ENCODE assay signal across 25 mouse cellular contexts in genomic region chr6:146963396-146964150, GRCm38 (mm10). TPM values are rescaled to one million over a fixed set of nuclear protein-coding genes. Genes with fewer than 3 reads are reported as not detected.
DNase-seq lines count a peak whose midpoint lies in the region.
"Had no signal": no experiment of that assay in that cellular context is flagged by ENCODE, and none has a peak within 500 bp of the region (broad histone marks: within the 10 kb centered on the region; RNA-seq: fewer than 3 reads in every experiment).

No protein-coding gene starts in this region.

- WGBS in heart, embryonic 10.5 days = 90% methylated on average over 6 of the region's 6 CpGs

- H3K4me3 ChIP-seq in heart, embryonic 10.5 days = no peak overlapping the region
- H3K4me3 ChIP-seq: embryonic facial prominence, embryonic 10.5 days; embryonic facial prominence, embryonic 12.5 days; forebrain, embryonic 13.5 days; forebrain, embryonic 15.5 days had no signal

- H3K4me1 ChIP-seq in heart, embryonic 10.5 days = peaks cover 59% of the 10 kb centered on the region
- H3K4me1 ChIP-seq: forebrain, embryonic 13.5 days; forebrain, embryonic 15.5 days had no signal

- H3K27ac ChIP-seq in heart, embryonic 10.5 days = no peak overlapping the region
- H3K27ac ChIP-seq: embryonic facial prominence, embryonic 10.5 days; embryonic facial prominence, embryonic 12.5 days; forebrain, embryonic 13.5 days; forebrain, embryonic 15.5 days had no signal

- H3K36me3 ChIP-seq in heart, embryonic 10.5 days = 0 out of 2 replicates have a peak, but pooled peaks cover 4% of the 10 kb centered on the region
- H3K36me3 ChIP-seq: embryonic facial prominence, embryonic 10.5 days; embryonic facial prominence, embryonic 12.5 days; forebrain, embryonic 15.5 days had no signal

- peak; percentile 58 for DNase-seq in heart, embryonic 10.5 days (ENCODE audit: low spot score)
- DNase-seq in heart, adult 8-10 months (ENCODE audit: low spot score) = no peak
- peak; percentile 85 for DNase-seq in 416B (ENCODE audit: low read depth)
- peak; percentile 28 for DNase-seq in adipocyte (ENCODE audit: low spot score)
- DNase-seq in frontal cortex, postnatal 10 days (ENCODE audit: low spot score in 2 of 2) = no peak
- DNase-seq in layer of hippocampus, adult 11-12 months (ENCODE audit: low spot score) = no peak
- DNase-seq: adrenal gland, adult 2 months; adrenal gland, postnatal 10 days; adrenal gland, postnatal 25 days; cerebellum, adult 11 months; cerebellum, adult 18-20 months; cerebellum, adult 8-10 months; cerebellum, adult 9-11 months; cerebellum, postnatal 25 days; forebrain, postnatal 0 days had no signal

- H3K9me3 ChIP-seq in heart, embryonic 10.5 days = no peaks in the 10 kb centered on the region
- H3K9me3 ChIP-seq: embryonic facial prominence, embryonic 10.5 days; embryonic facial prominence, embryonic 12.5 days; forebrain, embryonic 13.5 days; forebrain, embryonic 15.5 days had no signal

- H3K27me3 ChIP-seq in heart, embryonic 10.5 days (ENCODE audit: insufficient read depth, poor library complexity, severe bottlenecking) = no peaks in the 10 kb centered on the region
- H3K27me3 ChIP-seq: embryonic facial prominence, embryonic 12.5 days; forebrain, embryonic 13.5 days; forebrain, embryonic 15.5 days; Patski had no signal

RNA-seq across cellular contexts. Expression of gene 1700034J05Rik, which starts 9.4 kb away (rescaled TPM):
- polyA plus RNA-seq in heart, embryonic 10.5 days (2016; fragmentation: Nextera tagmentation; extraction: Ambion mirVana) = 0.22 and 0.33 TPM in 2 replicates
- total RNA-seq in heart, adult 8-10 months (2022) = not detected
- total RNA-seq: adrenal gland, adult 2 months; adrenal gland, postnatal 10 days; adrenal gland, postnatal 25 days; adrenal gland, postnatal 4 days; forebrain, postnatal 0 days; MEL had no signal
- polyA plus RNA-seq: activated CD4-positive, CD25-positive, alpha-beta regulatory T cell, adult 4 months; adrenal gland, adult 2 months; brain, embryonic 14.5 days; cortical plate, adult 2 months; forebrain, embryonic 15.5 days; forebrain, postnatal 0 days; Patski had no signal

Comparison
In these comparisons a context has a peak if more than half of its experiments do, and no peak if none do; other contexts are left out.
1. DNase-seq: peak in heart, embryonic 10.5 days (single experiment), 416B (single experiment) and adipocyte (single experiment); none in heart, adult 8-10 months (single experiment), frontal cortex, postnatal 10 days (0 of 2) and layer of hippocampus, adult 11-12 months (single experiment).